Mouse (Mus musculus): ENCODE data around the gene Klhl5. TPM values are rescaled to one million over a fixed set of nuclear protein-coding genes. Genes with fewer than 3 reads are reported as not detected.

Klhl5 gene
- total RNA-seq, 2 experiments from 2014 or later, result 14.3 to 15.1 TPM

DNA sequence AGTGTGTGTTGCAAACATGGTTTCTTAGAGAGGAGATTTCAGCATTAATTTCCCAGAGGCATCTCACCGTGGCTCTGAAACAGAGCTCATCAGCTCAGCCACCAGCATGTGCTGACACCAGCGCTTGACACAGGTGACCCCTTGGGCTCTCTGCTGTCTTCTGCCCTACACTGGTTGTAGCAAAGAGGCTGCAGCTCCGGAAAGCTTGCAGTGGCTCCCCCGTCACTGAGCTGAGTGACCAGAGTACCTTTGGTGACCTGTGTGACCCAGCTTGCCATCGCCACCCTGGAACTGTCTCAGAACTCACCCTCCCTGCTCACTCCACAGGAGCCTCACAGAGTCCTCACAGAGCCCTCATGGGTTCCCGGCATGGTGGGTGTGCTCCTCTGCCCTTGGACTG lies 34.9 kb downstream of the Klhl5 start:
- intact Hi-C loops (cut with DNase I), result no loop called here
- DNase-seq, result no peak

DNA sequence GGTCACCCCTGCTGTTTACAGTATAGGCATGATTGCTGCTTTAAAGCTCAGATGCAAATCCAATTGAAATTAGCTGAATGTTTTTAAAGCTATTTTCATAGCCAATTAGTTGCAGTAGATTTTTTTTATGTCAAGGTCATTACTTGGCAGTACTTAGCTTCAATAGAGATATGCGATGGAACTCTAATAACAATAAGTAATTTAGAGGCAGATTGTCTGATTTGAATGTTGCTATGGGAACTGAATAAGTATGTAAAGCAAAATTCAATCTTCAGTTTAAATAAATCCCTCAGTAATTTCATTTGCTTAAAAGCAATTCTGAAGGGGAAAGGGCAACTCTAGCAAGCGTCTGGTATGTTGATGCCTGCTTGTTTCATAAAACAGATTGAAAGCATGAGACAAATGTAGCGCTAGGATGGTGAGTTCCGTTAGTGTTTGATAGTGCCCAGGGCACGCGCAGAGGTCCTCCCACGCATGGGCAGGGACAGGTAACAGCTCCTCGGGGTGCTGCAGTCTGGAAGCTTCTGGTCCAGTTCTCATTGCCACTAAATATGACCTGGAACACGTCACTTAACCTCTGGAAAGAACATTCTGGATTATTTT lies 38.3 kb downstream of the Klhl5 start:
- intact Hi-C loops (cut with DNase I), result no loop called here
- DNase-seq, result no peak

DNA sequence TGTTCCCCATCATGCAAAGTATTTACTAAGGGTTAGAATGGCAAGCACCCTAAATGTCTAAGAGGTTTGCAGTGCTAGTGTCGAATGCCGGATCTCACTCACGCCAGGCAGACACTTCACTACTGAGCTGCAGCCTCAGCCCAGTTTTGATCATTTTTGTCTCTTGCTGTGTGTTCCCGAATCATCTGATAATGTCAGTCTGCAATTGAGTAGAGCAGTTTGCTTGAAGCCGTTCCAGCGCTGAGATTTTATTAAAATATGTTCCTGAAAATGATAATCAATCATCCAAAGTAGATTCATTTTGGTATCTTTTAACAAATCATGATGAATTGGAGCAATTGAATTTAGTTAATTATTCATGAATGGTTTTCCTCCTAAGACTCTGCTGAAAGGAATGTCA lies 39.4 kb downstream of the Klhl5 start:
- no peak for DNase-seq
- intact Hi-C loops (cut with DNase I), result no loop called here

DNA sequence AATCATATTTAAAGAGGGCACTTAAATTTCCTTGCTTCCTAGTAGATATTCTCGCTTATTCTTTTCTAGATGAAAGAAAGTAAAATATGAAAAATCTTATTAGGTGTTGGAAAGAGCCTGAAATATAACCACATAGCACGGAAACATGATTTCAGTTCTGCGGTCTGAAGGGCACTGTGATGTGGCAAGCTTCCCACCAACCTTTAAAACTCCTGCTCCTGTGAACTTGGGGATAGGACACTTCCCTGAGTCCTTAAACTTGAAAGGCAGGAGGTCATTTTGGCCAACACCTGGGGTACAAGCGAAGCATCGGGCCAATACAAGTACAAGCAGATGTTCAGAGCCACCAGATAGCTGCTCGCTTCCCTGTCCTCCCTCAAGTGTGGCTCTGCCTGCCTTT lies 42.4 kb downstream of the Klhl5 start:
- intact Hi-C loops (cut with DNase I), result loop anchor here (10.0 kb wide), 1 partner anchor 115 kb away; no protein-coding TSS in a partner anchor
- DNase-seq, result no peak

DNA sequence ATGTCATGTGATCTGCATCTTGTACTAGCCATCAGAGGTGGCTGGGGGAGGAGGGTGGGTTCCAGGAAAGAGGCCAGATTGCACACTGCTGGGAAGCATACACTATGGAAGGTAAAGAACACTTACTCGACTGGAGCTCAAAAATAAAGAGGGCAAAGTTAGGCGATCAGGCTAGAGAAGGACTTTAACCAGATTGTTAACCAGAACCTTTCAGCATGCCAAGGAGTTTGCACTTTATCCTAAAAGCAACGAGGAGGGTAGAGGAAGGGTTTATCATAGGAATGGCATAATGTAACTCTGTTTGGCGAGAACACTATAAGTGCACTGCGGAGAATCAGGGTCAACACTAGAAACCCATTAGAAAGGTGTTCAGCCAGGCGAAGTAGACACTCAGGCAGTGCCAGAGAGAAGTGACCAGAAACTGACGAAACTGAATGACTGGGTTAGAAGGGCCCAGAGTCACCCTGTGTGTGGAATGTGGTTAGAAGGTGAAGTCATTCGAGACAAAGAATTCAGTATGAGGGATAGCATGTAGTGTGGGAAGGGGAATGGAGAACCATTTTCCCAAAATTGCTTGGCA lies 43.1 kb downstream of the Klhl5 start:
- intact Hi-C loops (cut with DNase I), result loop anchor here (10.0 kb wide), 1 partner anchor 116 kb away; no protein-coding TSS in a partner anchor
- DNase-seq, result no peak

DNA sequence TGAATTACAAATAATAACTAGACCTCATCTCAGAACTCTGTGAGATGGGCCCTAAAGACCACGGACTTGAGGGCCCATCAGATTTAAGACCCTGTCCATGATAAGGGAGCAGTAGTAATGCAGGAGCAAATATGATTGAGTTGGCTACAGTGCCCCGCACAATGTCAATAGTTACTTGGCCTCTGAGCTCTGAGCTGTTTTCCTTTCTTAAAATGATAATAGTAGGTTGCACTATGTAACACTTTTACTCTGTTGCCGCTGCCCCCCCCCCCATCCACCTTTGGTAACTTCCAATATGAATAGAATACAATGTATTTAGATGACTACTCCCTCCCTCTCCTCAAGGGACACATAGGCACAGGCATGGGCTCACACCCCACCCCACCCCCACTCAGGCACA lies 43.9 kb downstream of the Klhl5 start:
- DNase-seq, result no peak
- intact Hi-C loops (cut with DNase I), result loop anchor here (10.0 kb wide), 1 partner anchor 116 kb away; no protein-coding TSS in a partner anchor

DNA sequence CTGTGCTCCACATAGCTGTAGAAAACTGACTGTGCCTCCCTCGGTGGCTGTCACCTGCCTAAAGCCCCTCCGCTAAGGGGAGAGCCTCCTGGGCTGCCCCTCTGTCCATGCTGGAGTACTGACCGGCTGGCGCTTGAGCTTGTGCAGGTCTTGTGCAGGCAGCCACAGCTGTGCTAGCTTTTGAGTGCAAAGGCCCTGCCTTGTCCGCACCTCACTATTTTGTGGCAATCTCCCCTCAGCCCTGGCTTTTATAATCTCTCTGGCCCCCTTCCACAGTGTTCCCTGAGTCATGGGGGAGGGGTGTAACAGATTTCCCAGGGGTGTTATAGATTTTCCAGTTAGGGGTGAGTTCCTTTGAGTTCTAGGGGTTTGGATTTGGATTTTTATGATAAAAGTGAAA lies 44.4 kb downstream of the Klhl5 start:
- intact Hi-C loops (cut with DNase I), result loop anchor here (10.0 kb wide), 1 partner anchor 117 kb away; no protein-coding TSS in a partner anchor
- DNase-seq, result no peak

DNA sequence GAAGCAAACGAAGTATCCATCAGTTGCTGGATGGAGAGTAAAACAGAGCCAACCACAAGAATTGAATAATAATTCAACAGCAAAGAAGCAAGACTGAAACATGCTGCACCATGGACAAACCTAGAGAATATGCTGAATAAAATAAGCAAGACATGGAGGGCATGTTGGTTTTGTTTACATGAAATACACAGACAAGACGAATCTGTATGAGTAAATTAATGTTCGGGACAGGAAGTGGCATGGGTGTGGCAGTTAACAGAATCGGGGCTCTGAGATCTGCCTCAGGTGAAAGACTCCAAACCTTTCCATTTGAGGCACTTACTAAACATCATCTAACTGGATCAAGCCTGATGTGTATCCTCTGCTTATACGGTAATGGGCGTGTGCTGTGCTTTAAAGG lies 46.9 kb downstream of the Klhl5 start:
- intact Hi-C loops (cut with DNase I), result loop anchor here (10.0 kb wide), 1 partner anchor 119 kb away; no protein-coding TSS in a partner anchor

DNA sequence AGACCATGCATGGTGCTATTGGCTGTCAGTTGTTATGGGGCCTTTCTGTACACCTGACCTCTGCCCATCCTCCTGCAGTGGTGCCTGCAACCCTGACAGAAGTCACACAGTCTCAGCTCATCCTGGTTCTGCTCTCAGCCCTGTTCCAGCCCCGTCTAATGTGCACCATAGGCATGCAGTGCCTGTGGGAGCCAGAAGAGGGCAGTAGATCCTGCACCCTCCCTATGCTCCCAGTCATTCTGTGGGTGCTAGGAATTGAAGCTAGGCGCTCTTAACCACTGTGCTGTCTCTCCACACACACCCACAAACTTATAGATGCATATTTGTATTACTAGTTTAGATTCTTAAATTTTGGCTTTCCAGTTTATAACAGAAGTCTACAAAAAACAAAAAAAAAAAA lies 49.5 kb downstream of the Klhl5 start:
- intact Hi-C loops (cut with DNase I), result loop anchor here (5.0 to 10.0 kb wide), 3 partner anchors 40 to 122 kb away; partner anchors contain the start of genes Klhl5 and Wdr19
- DNase-seq, result peak; percentile 19 to 44

More for the DNA sequence above, 46.9 kb downstream of the Klhl5 start:
- no peak for DNase-seq

DNA sequence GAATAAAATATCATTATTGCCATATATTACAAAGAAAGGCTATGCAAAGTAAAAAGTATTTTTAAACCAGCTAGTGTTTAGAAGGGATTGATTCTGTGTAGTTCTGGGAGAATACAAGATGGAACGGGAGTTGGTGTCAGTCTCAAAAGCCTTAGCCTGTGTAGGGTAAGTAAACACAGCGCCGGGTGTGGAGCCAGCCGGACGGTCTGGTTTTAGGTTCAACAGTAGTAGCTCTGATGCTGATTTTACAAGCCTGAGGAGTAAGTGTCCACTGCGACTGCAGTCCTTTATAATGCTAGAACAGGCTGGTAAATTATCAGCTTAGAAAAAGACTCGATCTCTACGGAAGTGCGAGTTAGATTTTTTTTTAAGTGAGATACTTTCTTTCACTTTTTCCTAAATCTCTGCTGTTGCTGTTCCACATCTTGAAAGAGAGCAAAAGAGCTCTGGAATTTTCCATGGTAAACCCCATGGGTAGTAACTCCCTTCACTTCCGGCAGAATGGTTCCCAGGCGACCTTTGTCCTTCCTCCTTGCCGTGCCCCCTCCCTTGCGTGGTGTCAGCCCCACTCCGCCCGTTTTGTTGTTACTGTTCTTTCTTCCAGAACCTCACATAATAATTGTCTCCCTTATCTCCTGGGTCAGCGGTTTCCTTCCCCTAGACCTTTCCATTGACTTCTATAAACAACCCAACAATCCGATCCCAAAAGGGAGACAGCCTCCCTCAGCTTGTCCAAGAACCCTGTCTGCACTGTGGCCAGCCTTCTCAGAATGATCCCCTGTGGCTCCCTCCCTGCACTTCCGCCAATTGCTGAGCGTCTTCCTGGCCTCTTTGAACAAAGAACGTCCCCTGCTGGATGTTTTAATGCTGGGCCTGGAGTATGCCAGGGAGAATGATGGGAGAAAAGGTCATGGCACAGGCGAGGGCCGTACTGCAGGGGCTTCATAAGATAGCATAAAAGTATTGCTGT lies 50.4 kb downstream of the Klhl5 start:
- peak; percentile 69 to 70 for DNase-seq
- intact Hi-C loops (cut with DNase I), result loop anchor here (2.0 to 10.0 kb wide), 4 partner anchors 40 to 155 kb away; partner anchors contain the start of genes Klhl5 and Wdr19

DNA sequence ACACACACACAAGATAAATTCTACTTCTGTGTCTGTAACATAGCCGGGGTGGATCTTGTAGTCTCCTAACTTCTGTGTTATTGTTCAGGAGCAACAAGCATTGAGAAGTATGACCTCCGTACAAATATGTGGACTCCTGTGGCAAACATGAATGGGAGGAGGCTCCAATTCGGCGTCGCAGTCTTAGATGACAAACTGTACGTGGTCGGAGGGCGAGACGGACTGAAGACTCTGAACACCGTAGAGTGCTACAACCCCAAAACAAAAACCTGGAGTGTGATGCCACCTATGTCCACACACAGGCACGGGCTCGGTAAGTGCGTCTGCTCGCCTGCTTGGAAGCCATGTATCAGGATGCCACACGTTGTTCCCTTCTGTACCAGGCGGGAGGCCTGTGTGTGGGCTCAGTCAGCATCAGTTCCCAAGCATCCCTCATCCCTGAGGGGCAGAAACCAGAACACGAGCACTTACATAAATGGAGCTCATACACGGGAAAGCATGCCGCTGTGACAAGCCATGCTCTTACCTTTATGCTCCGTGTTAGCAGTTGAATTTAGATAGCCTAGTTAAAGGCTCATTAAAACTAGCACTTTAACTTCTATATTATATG lies 51.5 kb downstream of the Klhl5 start:
- intact Hi-C loops (cut with DNase I), result loop anchor here (2.0 to 10.0 kb wide), 4 partner anchors 38 to 156 kb away; partner anchors contain the start of genes Klhl5 and Wdr19
- no peak for DNase-seq

DNA sequence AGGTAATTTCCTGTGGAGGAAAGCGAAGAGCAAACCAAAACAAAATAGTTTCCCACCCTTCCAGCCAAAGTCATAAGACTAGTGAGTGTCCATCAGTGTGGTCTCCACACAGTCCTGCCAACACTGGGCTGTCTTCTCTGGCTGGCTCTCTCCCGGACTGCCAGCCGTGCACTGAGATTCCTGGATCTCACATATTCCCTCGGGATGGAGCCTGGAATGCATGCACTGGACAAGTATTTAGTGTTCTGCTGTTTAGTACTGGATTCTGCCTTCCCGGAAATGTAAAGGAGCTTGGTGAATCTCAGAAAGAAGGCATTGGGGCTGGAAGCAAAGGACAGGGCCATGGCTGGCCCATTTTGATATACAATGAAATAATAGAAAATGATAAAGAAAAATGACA lies 55.7 kb downstream of the Klhl5 start:
- no peak for DNase-seq
- intact Hi-C loops (cut with DNase I), result no loop called here

DNA sequence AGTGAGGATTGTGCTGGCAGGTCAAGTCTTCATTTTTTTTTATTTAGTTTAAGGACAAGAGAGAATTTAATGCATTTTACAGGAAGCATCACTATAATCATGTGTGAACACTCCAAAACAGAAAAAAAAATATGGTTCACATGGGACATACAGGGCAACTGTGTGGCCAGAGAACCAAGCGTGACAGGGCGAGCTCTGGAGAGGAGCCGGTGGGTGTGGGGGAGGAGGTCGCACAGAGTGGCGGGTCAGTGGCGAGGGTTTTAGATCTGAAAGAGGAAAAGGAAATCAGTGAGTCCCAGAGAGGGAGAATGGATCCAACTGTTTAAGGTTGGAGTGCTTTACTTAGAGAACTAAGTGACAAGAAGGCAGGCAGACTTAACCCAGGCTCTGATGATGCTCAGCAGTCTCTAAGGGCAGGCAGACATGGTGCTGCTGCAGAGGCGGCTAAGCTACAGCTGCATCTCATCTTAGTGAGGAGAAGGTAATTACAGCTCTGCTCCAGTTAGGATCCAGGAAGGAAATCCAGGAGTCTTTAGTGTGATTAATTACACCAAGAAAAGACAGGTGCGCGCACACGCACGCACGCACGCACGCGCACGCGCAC lies 56.3 kb downstream of the Klhl5 start:
- no peak for DNase-seq
- intact Hi-C loops (cut with DNase I), result no loop called here

DNA sequence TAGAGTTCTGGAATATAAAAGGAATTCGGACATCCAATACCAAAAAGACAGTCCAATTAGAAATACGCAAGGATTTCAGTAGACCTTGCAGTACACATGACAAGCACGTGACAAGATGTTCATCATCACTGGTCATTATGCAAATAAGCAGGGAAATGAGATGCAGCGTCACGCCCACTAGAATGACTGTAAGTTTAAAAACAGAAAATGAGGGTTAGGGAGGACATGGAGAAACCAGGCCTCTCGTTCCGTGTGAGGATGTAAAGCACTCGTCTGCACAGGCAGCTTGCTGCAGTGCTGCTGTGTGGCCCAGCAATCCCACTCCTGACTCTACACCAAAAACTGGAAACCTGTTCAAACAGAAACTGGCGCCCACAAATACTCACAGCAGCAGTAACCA lies 62.9 kb downstream of the Klhl5 start:
- no peak for DNase-seq
- intact Hi-C loops (cut with DNase I), result no loop called here

DNA sequence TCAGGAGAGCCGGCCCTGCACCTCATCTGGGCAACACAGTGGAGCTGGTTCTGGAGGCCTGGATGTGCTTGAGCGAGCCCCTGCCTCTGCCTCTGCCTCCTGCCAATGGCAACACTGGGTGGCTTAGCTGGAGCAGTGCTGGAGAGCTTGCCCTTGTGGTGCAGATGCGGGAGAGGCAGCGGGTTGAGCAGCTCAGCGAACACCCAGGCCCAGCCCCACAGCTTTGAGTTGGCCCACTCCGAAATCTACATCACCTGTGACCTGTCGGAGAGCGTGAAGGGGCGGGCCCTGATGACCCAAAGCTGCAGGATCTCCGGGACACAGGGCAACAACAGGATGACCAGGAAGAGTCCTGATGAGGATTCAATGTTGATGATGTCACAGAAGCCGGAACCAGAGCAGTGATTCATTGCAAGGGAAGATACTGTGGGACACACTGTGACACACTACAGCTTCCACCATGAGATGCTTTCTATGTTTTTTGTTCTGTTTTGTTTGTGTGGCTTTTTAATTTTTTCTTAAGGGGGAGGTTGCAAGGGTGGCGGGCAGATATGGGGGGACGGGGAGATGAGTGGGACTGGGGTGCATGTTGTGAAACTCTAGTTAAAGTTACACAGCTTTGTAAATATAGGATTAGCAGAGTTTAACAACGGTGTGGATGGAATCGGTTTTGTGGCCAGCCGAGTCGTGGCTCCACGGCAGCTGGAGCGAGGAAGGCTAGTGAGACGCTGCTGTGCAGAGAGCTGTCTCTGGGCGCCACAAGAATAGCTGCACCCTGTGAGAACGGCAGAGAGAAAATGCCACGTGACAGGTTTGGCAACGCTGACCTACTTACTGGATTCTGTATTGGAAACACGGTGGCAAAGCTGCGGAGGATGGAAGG lies 67.9 kb downstream of the Klhl5 start:
- peak in 1 of 2 experiments; percentile 14 for DNase-seq
- intact Hi-C loops (cut with DNase I), result no loop called here

DNA sequence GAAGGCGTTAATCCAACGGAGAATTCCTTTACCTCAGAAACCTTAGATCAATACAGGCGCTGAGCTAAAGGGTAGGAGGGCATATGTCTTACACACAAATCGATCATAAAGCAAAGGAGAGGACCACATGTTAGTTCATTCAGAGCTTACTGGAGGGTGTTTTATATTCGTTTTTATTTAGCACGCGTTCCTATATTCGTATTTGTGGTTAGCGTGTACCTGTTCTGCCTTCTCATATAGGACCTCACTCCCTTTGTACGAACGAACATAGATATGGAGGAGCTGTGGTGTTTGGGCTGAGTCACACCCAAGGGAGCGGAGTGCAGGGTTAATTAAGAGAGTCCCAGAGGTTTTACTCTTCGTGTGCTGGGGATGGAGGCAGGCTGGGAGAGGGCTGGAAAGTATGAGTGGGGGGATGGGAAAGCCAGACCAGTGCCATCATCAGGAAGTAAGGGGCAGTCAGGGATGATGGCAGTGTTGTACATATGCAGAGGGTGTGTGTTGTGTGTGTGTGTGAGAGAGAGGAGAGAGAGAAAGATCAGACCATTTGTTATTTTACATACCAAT lies 68.7 kb downstream of the Klhl5 start:
- no peak for DNase-seq
- intact Hi-C loops (cut with DNase I), result no loop called here

DNA sequence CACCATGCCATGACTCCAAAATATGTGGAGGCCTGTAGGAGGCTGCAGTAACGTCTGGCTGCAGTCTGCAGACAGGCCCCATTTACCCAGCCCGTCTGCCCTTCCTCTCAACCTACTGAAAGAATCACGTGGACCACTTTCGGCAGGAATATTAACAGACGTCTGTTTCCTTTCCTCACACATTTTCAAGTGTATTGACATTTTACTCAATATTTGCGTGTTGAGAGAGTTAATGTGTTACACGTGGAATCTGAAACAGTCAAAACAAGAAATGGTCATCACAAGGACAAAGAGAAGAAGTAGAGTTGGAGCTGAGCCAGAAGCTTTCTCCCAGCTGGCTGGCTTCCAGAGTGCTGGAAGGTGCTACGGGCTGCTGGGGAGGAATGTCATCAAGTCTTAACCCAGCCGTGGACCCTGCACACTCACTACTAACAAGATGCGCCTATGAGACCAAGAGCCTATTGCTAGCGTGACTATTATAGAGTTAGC lies 69.7 kb downstream of the Klhl5 start:
- no peak for DNase-seq
- intact Hi-C loops (cut with DNase I), result no loop called here

DNA sequence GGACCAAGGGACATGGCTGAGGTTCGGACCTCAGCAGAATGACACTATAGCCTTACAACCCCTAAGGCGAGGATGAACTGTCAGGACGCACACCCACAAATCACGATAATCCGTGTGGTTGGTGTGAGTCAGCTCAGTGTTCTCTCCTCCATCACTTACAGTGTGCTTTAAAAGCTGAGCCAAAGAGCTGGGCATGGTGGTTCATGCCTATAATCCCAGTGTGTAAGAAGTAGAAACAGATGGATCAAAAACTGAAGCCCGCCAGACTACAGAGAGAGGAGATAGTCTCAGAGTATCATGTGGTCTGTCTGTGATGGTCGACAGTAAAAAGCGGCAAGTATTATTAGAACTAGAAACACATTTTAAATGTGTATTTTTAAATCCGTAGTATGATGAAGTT lies 71.1 kb downstream of the Klhl5 start:
- no peak for DNase-seq
- intact Hi-C loops (cut with DNase I), result no loop called here
